ENCODE assay signal across 9 mouse cellular contexts in the genomic region with DNA sequence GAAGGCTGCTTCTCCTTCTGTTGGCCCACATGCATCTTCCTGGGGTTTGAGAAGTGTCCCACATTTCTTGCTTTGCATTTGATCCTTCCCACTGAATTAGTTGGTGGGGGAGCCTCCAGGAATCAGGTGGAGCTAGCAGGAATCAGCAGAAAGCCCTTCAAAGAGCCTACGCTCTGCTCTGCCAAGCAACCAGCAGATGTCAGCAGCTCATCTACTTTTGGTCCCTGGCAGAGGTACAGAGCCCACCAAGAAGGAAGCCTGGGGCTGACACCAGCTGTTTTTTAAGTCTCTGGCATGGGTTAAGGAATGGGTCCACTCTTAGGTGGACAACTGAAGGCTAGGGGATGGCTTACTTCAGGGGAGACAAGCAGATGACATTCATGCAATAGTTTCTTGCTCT.
A peak's percentile ranks its signal among the peaks of the same experiment; 100 is the strongest.
DNase-seq lines count a peak whose midpoint lies in the region; ATAC-seq and TF ChIP-seq lines count a peak whose summit lies in the region.
"Had no signal": no experiment of that assay in that cellular context is flagged by ENCODE, and none has a peak within 500 bp of the region (broad histone marks: within the 10 kb centered on the region; RNA-seq: fewer than 3 reads in every experiment).

No protein-coding gene starts in this region.

- no peak overlapping the region for H3K27ac ChIP-seq in heart, adult 2 months
- no peak overlapping the region for H3K27ac ChIP-seq in embryonic facial prominence, embryonic 11.5 days (replicated peaks; ENCODE audit: low read depth, low read length)
- H3K27ac ChIP-seq in liver, postnatal 0 days (ENCODE audit: low read depth): peak overlapping the region; percentile 96
- no peak overlapping the region for H3K27ac ChIP-seq in small intestine, adult 2 months (ENCODE audit: insufficient read depth, low read depth, low read length)
- H3K27ac ChIP-seq: midbrain, embryonic 12.5 days had no signal

- no peaks in the 10 kb centered on the region for H3K27me3 ChIP-seq in heart, adult 2 months (ENCODE audit: control insufficient read depth, insufficient read depth, low read length)
- H3K27me3 ChIP-seq in embryonic facial prominence, embryonic 11.5 days (ENCODE audit: control insufficient read depth, insufficient read depth, low read length): no peaks in the 10 kb centered on the region
- no peaks in the 10 kb centered on the region for H3K27me3 ChIP-seq in liver, postnatal 0 days (ENCODE audit: insufficient read depth, low read length)
- no peaks in the 10 kb centered on the region for H3K27me3 ChIP-seq in small intestine, adult 2 months (ENCODE audit: control insufficient read depth, insufficient read depth, low read length)

- TF ChIP-seq CTCF in heart, adult 2 months (IDR thresholded peaks at IDR 0.05): peak; percentile 77
- peak; percentile 68 for TF ChIP-seq CTCF in liver, postnatal 0 days (IDR thresholded peaks at IDR 0.05; ENCODE audit: low read depth)
- TF ChIP-seq CTCF in small intestine, adult 2 months (IDR thresholded peaks at IDR 0.05; ENCODE audit: extremely low read depth, insufficient read length, insufficient replicate concordance, low read depth, low read length): peak; percentile 34; the same call in 1 of the 2 replicates

- no peak overlapping the region for H3K9ac ChIP-seq in heart, adult 2 months (ENCODE audit: low read depth, low read length)
- no peak overlapping the region for H3K9ac ChIP-seq in embryonic facial prominence, embryonic 11.5 days (replicated peaks; ENCODE audit: low read length)
- H3K9ac ChIP-seq in liver, postnatal 0 days (replicated peaks): 0 out of 2 replicates have a peak overlapping the region, but pooled peaks have one; percentile 2
- H3K9ac ChIP-seq: midbrain, embryonic 12.5 days had no signal

- no peak for TF ChIP-seq POLR2A in heart, adult 2 months (IDR thresholded peaks at IDR 0.05; ENCODE audit: insufficient read depth, low read depth, low read length)
- no peak for TF ChIP-seq POLR2A in small intestine, adult 2 months (IDR thresholded peaks at IDR 0.05; ENCODE audit: low read depth, low read length)

- intact Hi-C loops in heart, adult 2 months (cut with DNase I): loop anchor here (2.0 to 5.0 kb wide), 3 partner anchors 482 to 753 kb away; no protein-coding TSS in a partner anchor

- H3K4me2 ChIP-seq in embryonic facial prominence, embryonic 11.5 days (ENCODE audit: low read depth, low read length): no peak overlapping the region
- no peak overlapping the region for H3K4me2 ChIP-seq in liver, postnatal 0 days (ENCODE audit: low read depth, low read length)
- H3K4me2 ChIP-seq: midbrain, embryonic 12.5 days had no signal

- DNase-seq in heart, adult 2 months: peak; percentile 7 to 20
- no peak for DNase-seq in heart, adult 8-10 months (ENCODE audit: low spot score)
- DNase-seq in NIH3T3 (ENCODE audit: low read depth): peak; percentile 29
- DNase-seq in embryonic facial prominence, embryonic 11.5 days (ENCODE audit: low spot score): peak; percentile 66
- peak; percentile 40 for DNase-seq in kidney, adult 9 months
- peak; percentile 44 for DNase-seq in liver, postnatal 0 days
- DNase-seq in B cell, adult 2 months: no peak

- H3K36me3 ChIP-seq in heart, adult 2 months (ENCODE audit: control insufficient read depth, insufficient read depth, low read length): no peaks in the 10 kb centered on the region
- H3K36me3 ChIP-seq in embryonic facial prominence, embryonic 11.5 days (replicated peaks; ENCODE audit: control insufficient read depth, insufficient read depth, low read depth, low read length): no peaks in the 10 kb centered on the region
- H3K36me3 ChIP-seq in liver, postnatal 0 days (replicated peaks; ENCODE audit: insufficient read depth, low read length): no peaks in the 10 kb centered on the region
- H3K36me3 ChIP-seq in small intestine, adult 2 months (ENCODE audit: control insufficient read depth, insufficient read depth, low read length): no peaks in the 10 kb centered on the region
- H3K36me3 ChIP-seq: midbrain, embryonic 12.5 days had no signal

- no peaks in the 10 kb centered on the region for H3K4me1 ChIP-seq in heart, adult 2 months (ENCODE audit: control insufficient read depth, insufficient read depth, low read length)
- no peaks in the 10 kb centered on the region for H3K4me1 ChIP-seq in embryonic facial prominence, embryonic 11.5 days (ENCODE audit: control insufficient read depth, insufficient read depth, low read length)
- 0 out of 2 replicates have a peak, but pooled peaks cover 4% of the 10 kb centered on the region for H3K4me1 ChIP-seq in liver, postnatal 0 days (ENCODE audit: insufficient read depth)
- H3K4me1 ChIP-seq in small intestine, adult 2 months (ENCODE audit: control insufficient read depth, insufficient read depth, insufficient read length, low read length): no peaks in the 10 kb centered on the region
- H3K4me1 ChIP-seq: midbrain, embryonic 12.5 days had no signal

- no peaks in the 10 kb centered on the region for H3K79me2 ChIP-seq in heart, adult 2 months (replicated peaks; ENCODE audit: control insufficient read depth, insufficient read depth, low read length)

- no peak for ATAC-seq in embryonic facial prominence, embryonic 11.5 days (replicated peaks; ENCODE audit: insufficient number of reproducible peaks, low FRiP score, low TSS enrichment, low read depth)
- no peak for ATAC-seq in liver, postnatal 0 days

- H3K4me3 ChIP-seq in heart, adult 2 months: no peak overlapping the region
- no peak overlapping the region for H3K4me3 ChIP-seq in embryonic facial prominence, embryonic 11.5 days (ENCODE audit: low read depth, low read length)
- H3K4me3 ChIP-seq in liver, postnatal 0 days (ENCODE audit: low read depth, low read length): no peak overlapping the region
- no peak overlapping the region for H3K4me3 ChIP-seq in small intestine, adult 2 months (ENCODE audit: low read depth, low read length)
- H3K4me3 ChIP-seq: midbrain, embryonic 12.5 days had no signal

- no peak for TF ChIP-seq EP300 in heart, adult 2 months (IDR thresholded peaks at IDR 0.05; ENCODE audit: insufficient read depth, low read depth, low read length)
- TF ChIP-seq EP300 in liver, postnatal 0 days (IDR thresholded peaks at IDR 0.05; ENCODE audit: low read depth): no peak

- H3K9me3 ChIP-seq in embryonic facial prominence, embryonic 11.5 days (replicated peaks; ENCODE audit: control insufficient read depth, low read length): no peaks in the 10 kb centered on the region
- peaks cover 4% of the 10 kb centered on the region; the same call in 1 of the 2 replicates for H3K9me3 ChIP-seq in liver, postnatal 0 days (ENCODE audit: low read length)

- WGBS in heart, adult 2 months: 13% methylated on average over 1 of the region's 1 CpGs
- WGBS in embryonic facial prominence, embryonic 11.5 days: 40% methylated on average over 1 of the region's 1 CpGs
- 30% methylated on average over 1 of the region's 1 CpGs for WGBS in liver, postnatal 0 days (ENCODE audit: insufficient replicate concordance)
- WGBS in small intestine, adult 2 months: 43% methylated on average over 1 of the region's 1 CpGs

Comparison
In these comparisons a context has a peak if more than half of its experiments do, and no peak if none do; other contexts are left out.
1. DNase-seq: peak in heart, adult 2 months (2 of 2), NIH3T3 (single experiment), embryonic facial prominence, embryonic 11.5 days (single experiment), kidney, adult 9 months (single experiment) and liver, postnatal 0 days (single experiment); none in heart, adult 8-10 months (single experiment) and B cell, adult 2 months (0 of 2).
2. Peak in every context shown above with its lines, with median percentiles within 50 percentile points of each other: CTCF ChIP-seq.